Mouse (Mus musculus): ENCODE measurements around the gene Hnrnpa1. TPM values are rescaled to one million over a fixed set of nuclear protein-coding genes. Genes with fewer than 3 reads are reported as not detected.
A peak's percentile ranks its signal among the peaks of the same experiment; 100 is the strongest.

Gene Hnrnpa1
- 554 and 557 TPM in 2 replicates for polyA plus RNA-seq (2016; fragmentation: Nextera tagmentation; extraction: Ambion mirVana)

DNA sequence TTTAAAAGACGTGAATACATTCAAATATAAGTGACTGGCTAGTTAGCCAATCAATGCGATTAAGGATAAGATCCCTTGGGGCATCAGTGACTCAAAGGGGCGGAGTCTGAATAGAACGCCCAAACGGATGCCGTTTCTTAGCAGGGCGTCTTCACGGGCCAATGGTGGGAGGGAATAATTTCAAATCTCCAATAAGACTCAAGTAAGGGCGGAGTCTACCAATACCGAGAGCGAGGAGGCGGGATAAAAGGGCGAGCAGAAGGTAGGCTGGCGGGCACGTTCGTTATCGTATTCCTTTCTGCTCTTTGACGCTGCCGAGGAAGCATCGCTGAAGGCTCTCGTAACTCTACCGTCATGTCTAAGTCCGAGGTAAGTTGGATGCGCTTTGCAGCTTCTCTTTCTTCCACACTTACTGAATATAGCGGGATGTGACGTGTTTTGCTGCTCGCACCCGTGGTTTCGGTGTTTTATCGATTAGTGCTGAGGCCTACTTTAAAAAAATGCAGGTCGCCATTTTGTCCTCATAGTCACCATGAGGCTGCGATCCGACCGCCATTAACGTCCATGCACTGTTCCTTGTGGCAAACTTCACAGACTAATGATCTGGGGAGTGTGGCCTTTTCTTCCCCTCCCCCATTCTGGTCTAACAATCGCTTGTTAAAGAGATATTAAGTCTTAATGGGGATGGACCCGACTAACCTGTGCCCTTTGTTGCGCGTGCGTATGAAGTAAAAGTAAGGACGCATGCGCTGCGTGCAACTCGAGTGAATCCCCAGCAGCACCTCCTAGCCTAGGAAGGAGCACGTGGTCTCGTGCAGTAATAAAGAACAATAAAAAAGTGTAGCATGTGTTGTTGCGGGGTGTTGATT, at the start of gene Hnrnpa1:
TSS of gene Hnrnpa1 (plus strand) at position 273 of the 869 bp plus-strand sequence.
- Histone ChIP-seq H3K4me1 (replicated peaks) (peaks cover 35% of the 10 kb centered on the region), H3K36me3 (peaks cover 43% of the 10 kb centered on the region), H3K27me3 (replicated peaks) (no peaks in the 10 kb centered on the region), H3K4me3 (peak within 1 kb of the TSS; percentile 80), H3K9me3 (replicated peaks) (no peaks in the 10 kb centered on the region), H3K27ac (ENCODE audit: poor library complexity, severe bottlenecking) (peak within 1 kb of the TSS; percentile 86), H3K9ac (peak within 1 kb of the TSS; percentile 92), H3K4me2 (peak within 1 kb of the TSS; percentile 95)
- ATAC-seq (ENCODE audit: insufficient number of reproducible peaks, low FRiP score), result peak; percentile 92
- 0% methylated on average over 47 of the region's 47 CpGs for WGBS

- Histone ChIP-seq H3K9me3 (replicated peaks) (no peaks in the 10 kb centered on the region), H3K27ac (ENCODE audit: poor library complexity, severe bottlenecking) (no peak overlapping the region), H3K36me3 (peaks cover 48% of the 10 kb centered on the region), H3K4me2 (no peak overlapping the region), H3K4me3 (no peak overlapping the region), H3K27me3 (replicated peaks) (no peaks in the 10 kb centered on the region), H3K9ac (no peak overlapping the region), H3K4me1 (replicated peaks) (0 out of 2 replicates have a peak, but pooled peaks cover 2% of the 10 kb centered on the region)
- ATAC-seq (ENCODE audit: insufficient number of reproducible peaks, low FRiP score), result no peak
- 67% methylated on average over 10 of the region's 10 CpGs for WGBS
Observed at GRCm38 (mm10) chr15:103190531-103191462, 49.4 kb upstream of the Hnrnpa1 start.

DNA sequence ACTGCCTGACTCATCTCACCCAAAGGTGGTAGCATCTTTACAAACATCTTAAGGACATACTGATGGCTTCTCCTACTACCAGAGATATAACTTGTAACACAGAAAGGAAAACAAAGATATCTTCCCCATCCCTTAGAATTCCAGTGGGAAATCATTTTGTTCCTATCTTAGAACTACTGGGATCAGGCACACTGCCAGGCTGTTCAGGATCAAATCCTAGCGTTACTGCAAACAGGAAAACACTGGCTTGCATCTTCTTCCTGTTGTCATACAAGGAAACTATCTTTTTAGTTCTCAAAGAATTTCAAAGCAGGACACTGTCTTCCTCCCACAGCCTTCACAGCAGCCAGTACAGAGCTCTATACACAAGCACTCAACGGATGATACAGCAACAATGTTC, 46.6 kb upstream of the Hnrnpa1 start:
- WGBS, result 68% methylated on average over 2 of the region's 2 CpGs
- no peak overlapping the region for H3K4me2 ChIP-seq

GRCm38 (mm10) chr15:103196835-103197234, 43.4 kb upstream of the Hnrnpa1 start:
- Histone ChIP-seq H3K9me3 (replicated peaks) (no peaks in the 10 kb centered on the region), H3K4me1 (replicated peaks) (peaks cover 1% of the 10 kb centered on the region), H3K36me3 (peaks cover 75% of the 10 kb centered on the region), H3K27ac (ENCODE audit: poor library complexity, severe bottlenecking) (no peak overlapping the region), H3K4me2 (no peak overlapping the region), H3K27me3 (replicated peaks) (no peaks in the 10 kb centered on the region), H3K9ac (no peak overlapping the region), H3K4me3 (no peak overlapping the region)
- no peak for ATAC-seq (ENCODE audit: insufficient number of reproducible peaks, low FRiP score)
- 38% methylated on average over 1 of the region's 1 CpGs for WGBS

More for the DNA sequence above, 46.6 kb upstream of the Hnrnpa1 start:
- H3K27me3 ChIP-seq (replicated peaks), result no peaks in the 10 kb centered on the region
- H3K9ac ChIP-seq, result no peak overlapping the region
- H3K4me1 ChIP-seq (replicated peaks), result 0 out of 2 replicates have a peak, but pooled peaks cover 2% of the 10 kb centered on the region
- ATAC-seq (ENCODE audit: insufficient number of reproducible peaks, low FRiP score), result no peak
- peaks cover 73% of the 10 kb centered on the region for H3K36me3 ChIP-seq
- no peaks in the 10 kb centered on the region for H3K9me3 ChIP-seq (replicated peaks)
- H3K4me3 ChIP-seq, result no peak overlapping the region
- no peak overlapping the region for H3K27ac ChIP-seq (ENCODE audit: poor library complexity, severe bottlenecking)

DNA sequence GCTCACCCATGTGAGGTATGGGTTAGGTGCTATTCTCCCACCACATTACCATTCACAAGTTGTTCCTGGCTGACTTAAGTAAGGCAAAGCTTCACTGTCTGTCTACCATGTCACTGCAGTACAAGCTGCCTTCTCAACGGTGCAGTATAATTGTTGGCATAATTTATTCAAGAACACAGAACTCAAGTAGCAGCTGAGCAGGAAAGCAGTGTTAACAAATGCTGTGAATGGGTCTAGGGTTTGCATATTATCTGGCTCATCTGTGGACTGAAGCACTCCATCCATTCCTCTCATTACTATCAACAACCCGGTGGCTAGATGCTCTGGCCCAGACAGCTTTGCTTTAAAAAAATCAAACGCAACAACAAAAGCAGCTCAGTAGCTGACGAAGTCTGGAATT, 42.4 kb upstream of the Hnrnpa1 start:
- Histone ChIP-seq H3K9ac (no peak overlapping the region), H3K36me3 (peaks cover 66% of the 10 kb centered on the region), H3K4me1 (replicated peaks) (peaks cover 11% of the 10 kb centered on the region), H3K4me3 (no peak overlapping the region), H3K4me2 (no peak overlapping the region), H3K27ac (ENCODE audit: poor library complexity, severe bottlenecking) (no peak overlapping the region), H3K27me3 (replicated peaks) (no peaks in the 10 kb centered on the region), H3K9me3 (replicated peaks) (no peaks in the 10 kb centered on the region)
- ATAC-seq (ENCODE audit: insufficient number of reproducible peaks, low FRiP score), result no peak
- WGBS, result 85% methylated on average over 4 of the region's 4 CpGs

DNA sequence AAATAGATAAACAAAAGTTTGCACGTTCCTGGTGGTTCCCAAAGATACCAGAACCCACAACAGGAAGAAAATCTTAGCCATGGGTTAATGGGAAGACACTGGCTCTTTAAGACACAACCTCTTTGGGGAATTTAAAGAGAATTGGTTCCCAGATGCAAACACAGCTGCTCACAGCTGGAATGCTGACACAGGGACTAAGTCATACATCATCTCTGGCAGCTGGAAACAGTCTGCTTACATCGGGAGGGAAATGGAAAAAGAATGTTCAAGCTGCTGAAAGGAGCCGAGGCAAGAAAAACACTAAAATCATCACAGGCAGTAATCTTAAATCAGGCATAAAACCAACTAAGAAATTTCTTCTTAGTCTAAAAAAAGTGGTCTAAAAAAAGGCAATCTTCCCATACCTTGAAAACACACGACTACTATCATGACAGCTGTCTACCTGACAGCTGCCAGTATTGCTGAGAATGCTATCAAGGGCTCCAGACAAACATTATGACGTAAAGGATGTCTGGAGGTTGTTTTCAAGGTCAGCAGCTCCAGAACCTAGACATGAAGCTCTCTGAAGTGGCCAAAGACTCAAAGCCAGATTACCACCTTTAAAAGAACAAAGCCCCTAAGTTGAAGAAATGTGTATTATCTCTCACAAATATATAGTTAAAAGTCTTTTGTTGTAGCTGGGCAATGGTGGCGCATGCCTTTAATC, 38.0 kb upstream of the Hnrnpa1 start:
- Histone ChIP-seq H3K9me3 (replicated peaks) (no peaks in the 10 kb centered on the region), H3K4me1 (replicated peaks) (peaks cover 13% of the 10 kb centered on the region), H3K27me3 (replicated peaks) (no peaks in the 10 kb centered on the region), H3K4me3 (no peak overlapping the region), H3K4me2 (0 out of 2 replicates have a peak overlapping the region, but pooled peaks have one; percentile 4), H3K36me3 (peaks cover 65% of the 10 kb centered on the region), H3K27ac (ENCODE audit: poor library complexity, severe bottlenecking) (peak overlapping the region; percentile 85), H3K9ac (no peak overlapping the region)
- ATAC-seq (ENCODE audit: insufficient number of reproducible peaks, low FRiP score), result no peak
- 31% methylated on average over 6 of the region's 6 CpGs for WGBS

GRCm38 (mm10) chr15:103205156-103205555, 35.1 kb upstream of the Hnrnpa1 start:
- Histone ChIP-seq H3K27me3 (replicated peaks) (no peaks in the 10 kb centered on the region), H3K9me3 (replicated peaks) (no peaks in the 10 kb centered on the region), H3K4me1 (replicated peaks) (peaks cover 13% of the 10 kb centered on the region), H3K36me3 (peaks cover 66% of the 10 kb centered on the region), H3K9ac (no peak overlapping the region), H3K27ac (ENCODE audit: poor library complexity, severe bottlenecking) (no peak overlapping the region), H3K4me2 (no peak overlapping the region), H3K4me3 (no peak overlapping the region)
- no peak for ATAC-seq (ENCODE audit: insufficient number of reproducible peaks, low FRiP score)
- WGBS, result 69% methylated on average over 2 of the region's 2 CpGs

DNA sequence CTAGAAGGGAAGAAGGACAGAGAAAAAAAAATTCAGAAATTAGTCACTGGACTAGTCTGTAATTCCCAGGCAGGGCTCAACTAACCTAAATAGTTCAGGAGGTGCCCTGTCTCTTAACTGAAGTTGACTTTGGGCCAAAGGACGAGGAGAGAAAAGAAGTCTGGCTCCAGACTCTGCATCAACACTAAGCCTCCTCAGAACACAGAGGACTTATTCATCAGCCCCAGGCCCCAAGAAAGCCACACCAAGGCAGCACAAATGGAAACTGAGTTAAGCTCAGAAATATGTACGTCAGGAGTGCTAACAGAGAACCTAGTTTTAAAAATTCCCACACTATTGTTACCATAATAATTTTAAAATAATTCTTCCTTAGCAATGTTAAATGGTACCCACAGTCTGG, 26.1 kb upstream of the Hnrnpa1 start:
- H3K9me3 ChIP-seq (replicated peaks), result no peaks in the 10 kb centered on the region
- peak overlapping the region; percentile 74 for H3K27ac ChIP-seq (ENCODE audit: poor library complexity, severe bottlenecking)
- no peaks in the 10 kb centered on the region for H3K27me3 ChIP-seq (replicated peaks)
- WGBS, result 24% methylated on average over 2 of the region's 2 CpGs
- ATAC-seq (ENCODE audit: insufficient number of reproducible peaks, low FRiP score), result no peak
- H3K4me1 ChIP-seq (replicated peaks), result peaks cover 23% of the 10 kb centered on the region
- H3K4me3 ChIP-seq, result peak overlapping the region; percentile 29
- H3K36me3 ChIP-seq, result peaks cover 38% of the 10 kb centered on the region
- H3K9ac ChIP-seq, result peak overlapping the region; percentile 48
- H3K4me2 ChIP-seq, result peak overlapping the region; percentile 55

DNA sequence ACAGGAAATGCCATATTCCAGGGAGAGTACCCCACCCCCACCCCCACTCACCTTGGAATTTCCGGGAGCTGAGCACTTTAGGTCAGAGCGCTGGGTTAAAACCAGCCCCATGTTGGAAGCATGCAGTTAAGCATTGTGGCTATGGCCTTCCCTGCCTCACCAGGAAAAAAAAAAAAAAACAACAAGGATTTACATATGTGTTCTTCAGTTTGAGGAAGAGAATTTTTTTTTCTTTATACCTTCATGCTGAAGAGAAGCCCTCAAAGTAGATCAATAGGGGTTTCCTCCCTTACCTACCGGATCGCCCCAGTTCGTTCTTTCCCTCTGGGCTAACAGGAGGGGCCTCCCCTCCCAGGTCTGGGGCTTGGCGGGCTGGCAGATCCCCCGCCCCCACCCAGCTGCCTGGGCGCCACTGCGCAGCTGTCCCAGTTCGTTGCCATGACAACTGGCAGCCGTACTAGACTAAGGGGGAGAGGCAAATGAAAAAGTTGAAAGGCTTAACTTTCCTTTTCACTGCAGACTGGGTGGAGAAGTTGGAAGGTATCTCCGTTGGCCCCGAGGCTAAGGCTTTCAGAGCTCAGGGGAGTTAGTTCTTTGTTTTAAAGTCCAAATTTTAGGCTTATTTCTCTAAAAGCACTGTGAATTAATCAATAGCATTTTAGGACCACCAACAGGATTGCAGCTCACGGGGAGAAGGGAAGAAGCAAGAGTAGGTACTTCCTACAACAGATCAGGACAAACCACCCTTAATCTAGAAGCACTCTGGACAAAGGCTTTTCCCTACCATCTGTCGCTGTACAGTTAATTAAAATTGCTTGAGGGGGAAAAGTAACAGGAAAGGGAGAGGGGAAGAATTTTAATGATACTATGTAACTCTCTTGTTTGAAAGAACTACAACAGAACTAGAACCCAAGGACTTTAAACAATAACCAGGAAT, 25.0 kb upstream of the Hnrnpa1 start:
- ATAC-seq (ENCODE audit: insufficient number of reproducible peaks, low FRiP score), result peak; percentile 92
- under 1% methylated on average over 15 of the region's 15 CpGs for WGBS

GRCm38 (mm10) chr15:103216052-103216451, 24.2 kb upstream of the Hnrnpa1 start:
- no peak overlapping the region for H3K4me3 ChIP-seq
- peaks cover 33% of the 10 kb centered on the region for H3K4me1 ChIP-seq (replicated peaks)
- H3K36me3 ChIP-seq, result peaks cover 19% of the 10 kb centered on the region
- 32% methylated on average over 2 of the region's 2 CpGs for WGBS
- H3K9ac ChIP-seq, result 0 out of 2 replicates have a peak overlapping the region, but pooled peaks have one; percentile 17
- no peak for ATAC-seq (ENCODE audit: insufficient number of reproducible peaks, low FRiP score)
- H3K27ac ChIP-seq (ENCODE audit: poor library complexity, severe bottlenecking), result peak overlapping the region; percentile 95
- H3K9me3 ChIP-seq (replicated peaks), result no peaks in the 10 kb centered on the region
- H3K4me2 ChIP-seq, result peak overlapping the region; percentile 51
- H3K27me3 ChIP-seq (replicated peaks), result no peaks in the 10 kb centered on the region

More for the DNA sequence above, 25.0 kb upstream of the Hnrnpa1 start:
- peaks cover 25% of the 10 kb centered on the region for H3K4me1 ChIP-seq (replicated peaks)
- peak overlapping the region; percentile 95 for H3K27ac ChIP-seq (ENCODE audit: poor library complexity, severe bottlenecking)
- peaks cover 27% of the 10 kb centered on the region for H3K36me3 ChIP-seq
- peak overlapping the region; percentile 72 for H3K4me2 ChIP-seq
- peak overlapping the region; percentile 72 for H3K9ac ChIP-seq
- no peaks in the 10 kb centered on the region for H3K27me3 ChIP-seq (replicated peaks)
- H3K4me3 ChIP-seq, result peak overlapping the region; percentile 48
- H3K9me3 ChIP-seq (replicated peaks), result no peaks in the 10 kb centered on the region
